In genomic region chr8:124284333-124284711, GRCm38 (mm10) we compare ENCODE assay signal across 8 mouse cellular contexts. TPM values are rescaled to one million over a fixed set of nuclear protein-coding genes. Genes with fewer than 3 reads are reported as not detected.
DNase-seq lines count a peak whose midpoint lies in the region; ATAC-seq lines count a peak whose summit lies in the region.

No protein-coding gene starts in this region.

- H3K9me3 ChIP-seq in forebrain, embryonic 13.5 days (replicated peaks) = no peaks in the 10 kb centered on the region
- no peaks in the 10 kb centered on the region for H3K9me3 ChIP-seq in limb, embryonic 11.5 days (ENCODE audit: control insufficient read depth, low read length)
- no peaks in the 10 kb centered on the region for H3K9me3 ChIP-seq in stomach, embryonic 14.5 days (ENCODE audit: control insufficient read depth, low read depth, low read length)

- H3K36me3 ChIP-seq in forebrain, embryonic 13.5 days (ENCODE audit: poor library complexity, severe bottlenecking) = no peaks in the 10 kb centered on the region
- H3K36me3 ChIP-seq in limb, embryonic 11.5 days (ENCODE audit: control insufficient read depth, insufficient read depth, low read length) = no peaks in the 10 kb centered on the region; the same call in 1 of the 2 replicates
- H3K36me3 ChIP-seq in stomach, embryonic 14.5 days (ENCODE audit: control insufficient read depth, insufficient read depth, low read length) = 0 out of 2 replicates have a peak, but pooled peaks cover 3% of the 10 kb centered on the region

- H3K27me3 ChIP-seq in forebrain, embryonic 13.5 days = no peaks in the 10 kb centered on the region
- no peaks in the 10 kb centered on the region for H3K27me3 ChIP-seq in limb, embryonic 11.5 days (ENCODE audit: control insufficient read depth, insufficient read depth, low read length)
- H3K27me3 ChIP-seq in stomach, embryonic 14.5 days (ENCODE audit: control insufficient read depth, insufficient read depth, low read length) = no peaks in the 10 kb centered on the region

- no peak overlapping the region for H3K4me3 ChIP-seq in forebrain, embryonic 13.5 days
- H3K4me3 ChIP-seq in limb, embryonic 11.5 days (ENCODE audit: low read depth, low read length) = no peak overlapping the region
- no peak overlapping the region for H3K4me3 ChIP-seq in stomach, embryonic 14.5 days (ENCODE audit: low read depth, low read length)

- 5% methylated on average over 6 of the region's 6 CpGs for WGBS in forebrain, embryonic 13.5 days
- WGBS in limb, embryonic 11.5 days = 25% methylated on average over 6 of the region's 6 CpGs
- 25% methylated on average over 6 of the region's 6 CpGs for WGBS in stomach, embryonic 14.5 days

- peak overlapping the region; percentile 97 for H3K27ac ChIP-seq in forebrain, embryonic 13.5 days
- H3K27ac ChIP-seq in limb, embryonic 11.5 days (replicated peaks; ENCODE audit: low read depth, low read length) = no peak overlapping the region; the same call in 1 of the 2 replicates
- peak overlapping the region; percentile 57 for H3K27ac ChIP-seq in stomach, embryonic 14.5 days (ENCODE audit: low read length)

- peak; percentile 77 for ATAC-seq in forebrain, embryonic 13.5 days
- ATAC-seq in limb, embryonic 11.5 days (ENCODE audit: insufficient number of reproducible peaks, low FRiP score, low TSS enrichment, low read depth) = no peak
- ATAC-seq in stomach, embryonic 14.5 days (ENCODE audit: insufficient number of reproducible peaks, insufficient read depth, low FRiP score, low read depth) = peak; percentile 21; the same call in 1 of the 2 replicates

- H3K4me2 ChIP-seq in forebrain, embryonic 13.5 days = peak overlapping the region; percentile 29
- H3K4me2 ChIP-seq in limb, embryonic 11.5 days (ENCODE audit: low read depth, severe bottlenecking) = no peak overlapping the region
- H3K4me2 ChIP-seq in stomach, embryonic 14.5 days (replicated peaks; ENCODE audit: low read depth, low read length) = no peak overlapping the region

- DNase-seq in kidney, postnatal 4 days = peak; percentile 40 to 52
- no peak for DNase-seq in kidney, adult 11 months
- peak; percentile 33 for DNase-seq in limb, embryonic 11.5 days (ENCODE audit: low spot score)
- DNase-seq in cerebellum, adult 9-10 months = no peak
- no peak for DNase-seq in frontal cortex, postnatal 10 days (ENCODE audit: low spot score in 2 of 2)
- no peak for DNase-seq in layer of hippocampus, postnatal 36 days

- H3K9ac ChIP-seq in forebrain, embryonic 13.5 days = peak overlapping the region; percentile 58
- 0 out of 2 replicates have a peak overlapping the region, but pooled peaks have one; percentile 4 for H3K9ac ChIP-seq in limb, embryonic 11.5 days (ENCODE audit: low read length)
- H3K9ac ChIP-seq in stomach, embryonic 14.5 days (replicated peaks; ENCODE audit: low read depth, low read length) = no peak overlapping the region

- H3K4me1 ChIP-seq in forebrain, embryonic 13.5 days = peaks cover 82% of the 10 kb centered on the region
- H3K4me1 ChIP-seq in limb, embryonic 11.5 days (ENCODE audit: control insufficient read depth, insufficient read depth, low read length) = peaks cover 21% of the 10 kb centered on the region
- peaks cover 46% of the 10 kb centered on the region for H3K4me1 ChIP-seq in stomach, embryonic 14.5 days (ENCODE audit: control insufficient read depth, insufficient read depth, low read length)

RNA-seq across cellular contexts. Expression of gene Galnt2, which starts 53.1 kb away (rescaled TPM):
- 31.1 and 38.6 TPM in 2 replicates for polyA plus RNA-seq in forebrain, embryonic 13.5 days (2015; fragmentation: Nextera tagmentation; extraction: Ambion mirVana)
- polyA plus RNA-seq in limb, embryonic 11.5 days (2014; fragmentation: Nextera tagmentation; extraction: Ambion mirVana) = 56.4 and 59.4 TPM in 2 replicates
- polyA plus RNA-seq in stomach, embryonic 14.5 days (2014; fragmentation: Nextera tagmentation; extraction: Ambion mirVana) = 57.6 and 74.3 TPM in 2 replicates
- 10 to 100 TPM; 32.6 to 45.9 TPM for total RNA-seq in layer of hippocampus, postnatal 36 days (2021)

Comparison
In these comparisons a context has a peak if more than half of its experiments do, and no peak if none do; other contexts are left out.
1. DNase-seq: peak in kidney, postnatal 4 days (2 of 2) and limb, embryonic 11.5 days (single experiment); none in kidney, adult 11 months (single experiment), cerebellum, adult 9-10 months (single experiment), frontal cortex, postnatal 10 days (0 of 2) and layer of hippocampus, postnatal 36 days (0 of 2).